Comparison of ENCODE assay signal across 8 mouse cellular contexts in the genomic region with DNA sequence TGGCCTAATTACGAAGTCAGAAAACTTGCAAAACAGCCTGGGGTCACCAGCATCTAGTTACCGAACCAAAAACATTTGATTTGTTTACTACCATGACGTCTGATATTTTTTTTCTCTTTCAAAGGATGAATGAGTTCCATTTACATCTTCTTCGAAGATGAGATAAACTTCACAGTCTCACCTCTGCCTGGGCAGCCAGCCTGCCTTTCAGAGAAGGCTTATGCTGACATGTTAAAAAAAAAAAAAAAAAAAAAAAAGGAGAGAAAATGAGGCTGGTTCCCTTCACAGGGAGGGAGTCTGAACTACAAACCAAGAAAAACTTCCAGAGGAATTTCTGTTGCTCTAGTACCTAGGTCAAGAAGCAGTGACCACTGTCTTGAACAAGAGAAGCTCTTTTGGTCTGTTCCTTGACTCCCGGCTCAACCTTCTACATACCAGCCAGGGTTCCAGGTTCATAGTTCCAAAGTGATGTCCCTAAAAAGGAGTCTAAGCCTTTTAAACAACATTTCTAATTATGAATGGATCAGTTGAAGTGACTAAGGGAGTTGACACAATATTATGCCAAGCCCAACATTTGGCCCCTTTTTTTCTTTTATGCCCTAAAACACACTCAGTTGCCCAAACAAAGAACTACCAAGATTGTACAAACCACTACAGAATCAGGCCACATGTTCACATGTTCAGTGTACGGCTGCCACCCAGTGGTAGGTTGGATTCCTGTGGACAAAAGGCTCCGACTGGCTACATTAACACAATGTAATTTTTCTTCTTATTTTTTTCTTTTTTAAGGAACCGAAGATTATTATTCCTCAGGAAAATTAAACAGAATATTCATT. TPM values are rescaled to one million over a fixed set of nuclear protein-coding genes. Genes with fewer than 3 reads are reported as not detected.
A peak's percentile ranks its signal among the peaks of the same experiment; 100 is the strongest.
DNase-seq lines count a peak whose midpoint lies in the region; ATAC-seq and TF ChIP-seq lines count a peak whose summit lies in the region.

No protein-coding gene starts in this region.

- no peaks in the 10 kb centered on the region for H3K36me3 ChIP-seq in lung, embryonic 14.5 days (ENCODE audit: insufficient read depth)

- H3K9ac ChIP-seq in lung, embryonic 14.5 days = no peak overlapping the region

- no peak overlapping the region for H3K4me3 ChIP-seq in bone marrow, adult 2 months (replicated peaks; ENCODE audit: control insufficient read depth, low read depth, low read length)
- no peak overlapping the region for H3K4me3 ChIP-seq in embryonic fibroblast, embryonic 13.5 days (ENCODE audit: insufficient read depth, low read length)
- H3K4me3 ChIP-seq in lung, embryonic 14.5 days (ENCODE audit: low read depth, low read length) = no peak overlapping the region

- peak; percentile 56 for TF ChIP-seq CTCF in bone marrow, adult 2 months (IDR thresholded peaks at IDR 0.05; ENCODE audit: control insufficient read depth, insufficient read depth, low read length)
- peak; percentile 62; the same call in 1 of the 2 replicates for TF ChIP-seq CTCF in embryonic fibroblast, embryonic 13.5 days (IDR thresholded peaks at IDR 0.05; ENCODE audit: borderline replicate concordance, insufficient read depth, low read length)
- TF ChIP-seq CTCF in lung, embryonic 14.5 days (IDR thresholded peaks at IDR 0.05; ENCODE audit: low read depth) = peak; percentile 84

- intact Hi-C loops in heart, postnatal 14 days (cut with DNase I) = loop anchor here (5.0 to 10.0 kb wide), 3 partner anchors 96 to 671 kb away; no protein-coding TSS in a partner anchor

- WGBS in bone marrow, adult 2 months = 62% methylated on average over 8 of the region's 8 CpGs
- 46% methylated on average over 8 of the region's 8 CpGs for WGBS in lung, embryonic 14.5 days

- H3K4me2 ChIP-seq in lung, embryonic 14.5 days = no peak overlapping the region

- no peak for TF ChIP-seq POLR2A in bone marrow, adult 2 months (IDR thresholded peaks at IDR 0.05; ENCODE audit: borderline replicate concordance, control insufficient read depth, low read depth, low read length)
- TF ChIP-seq POLR2A in embryonic fibroblast, embryonic 13.5 days (IDR thresholded peaks at IDR 0.05; ENCODE audit: low read depth, low read length) = no peak

- no peaks in the 10 kb centered on the region for H3K9me3 ChIP-seq in lung, embryonic 14.5 days (ENCODE audit: low read depth, low read length)

- DNase-seq in CD8-positive naive resting alpha-beta T cell, adult 2 months (ENCODE audit: low read depth in 2 of 2, low spot score in 2 of 2) = peak; percentile 47 to 59
- peak; percentile 66 to 74 for DNase-seq in heart, postnatal 14 days
- peak; percentile 86 to 88 for DNase-seq in kidney, postnatal 4 days
- peak; percentile 91 for DNase-seq in lung, embryonic 14.5 days
- DNase-seq in ovary, postnatal 14 days (ENCODE audit: low spot score) = peak; percentile 52
- DNase-seq in thymus, postnatal 10 days (ENCODE audit: low spot score in 2 of 2) = peak; percentile 63 to 81

- H3K4me1 ChIP-seq in bone marrow, adult 2 months (ENCODE audit: control insufficient read depth, insufficient read depth, low read length) = no peaks in the 10 kb centered on the region
- H3K4me1 ChIP-seq in embryonic fibroblast, embryonic 13.5 days (ENCODE audit: control insufficient read depth, insufficient read depth, low read length) = no peaks in the 10 kb centered on the region
- no peaks in the 10 kb centered on the region for H3K4me1 ChIP-seq in lung, embryonic 14.5 days (ENCODE audit: insufficient read depth)

- H3K27ac ChIP-seq in bone marrow, adult 2 months (ENCODE audit: control insufficient read depth, insufficient read depth, low read depth, low read length, poor library complexity) = no peak overlapping the region
- H3K27ac ChIP-seq in embryonic fibroblast, embryonic 13.5 days (ENCODE audit: insufficient read depth, low read length) = no peak overlapping the region
- no peak overlapping the region for H3K27ac ChIP-seq in lung, embryonic 14.5 days (ENCODE audit: low read depth)

- ATAC-seq in lung, embryonic 14.5 days (ENCODE audit: insufficient read depth) = peak; percentile 74; the same call in 1 of the 2 replicates

- H3K27me3 ChIP-seq in lung, embryonic 14.5 days (ENCODE audit: insufficient read depth, low read length) = no peaks in the 10 kb centered on the region

RNA-seq across cellular contexts. Expression of a gene that starts 42.4 kb away (rescaled TPM):
- polyA plus RNA-seq in bone marrow, adult 2 months (2011; ENCODE audit: insufficient read depth, insufficient read length, low replicate concordance, missing spikeins) = 4.7 and 14.6 TPM in 2 replicates
- polyA plus RNA-seq in embryonic fibroblast, embryonic 13.5 days (2011; ENCODE audit: insufficient read length, low read depth, missing spikeins) = 7.9 and 10.3 TPM in 2 replicates
- 1 to 10 TPM; 6.3 to 9.1 TPM for total RNA-seq in heart, postnatal 14 days (2021)
- 35.4 and 40.8 TPM in 2 replicates for polyA plus RNA-seq in lung, embryonic 14.5 days (2014; fragmentation: Nextera tagmentation; extraction: Ambion mirVana)
